Mouse (Mus musculus) bone marrow macrophage, adult 2 months (primary cell): ENCODE results near the gene Selenoi.

Experiments used
- CTCF ChIP-seq: IDR thresholded peaks from 2 replicates; pipeline ENCODE4 v1.5.1; 2012; ENCODE audit warnings: low read depth, mild to moderate bottlenecking, low read length, moderate library complexity
- POLR2A ChIP-seq: IDR thresholded peaks from 2 replicates; pipeline ENCODE4 v1.6.1; 2012; ENCODE audit warnings: mild to moderate bottlenecking, low read depth, low read length, borderline replicate concordance

DNA sequence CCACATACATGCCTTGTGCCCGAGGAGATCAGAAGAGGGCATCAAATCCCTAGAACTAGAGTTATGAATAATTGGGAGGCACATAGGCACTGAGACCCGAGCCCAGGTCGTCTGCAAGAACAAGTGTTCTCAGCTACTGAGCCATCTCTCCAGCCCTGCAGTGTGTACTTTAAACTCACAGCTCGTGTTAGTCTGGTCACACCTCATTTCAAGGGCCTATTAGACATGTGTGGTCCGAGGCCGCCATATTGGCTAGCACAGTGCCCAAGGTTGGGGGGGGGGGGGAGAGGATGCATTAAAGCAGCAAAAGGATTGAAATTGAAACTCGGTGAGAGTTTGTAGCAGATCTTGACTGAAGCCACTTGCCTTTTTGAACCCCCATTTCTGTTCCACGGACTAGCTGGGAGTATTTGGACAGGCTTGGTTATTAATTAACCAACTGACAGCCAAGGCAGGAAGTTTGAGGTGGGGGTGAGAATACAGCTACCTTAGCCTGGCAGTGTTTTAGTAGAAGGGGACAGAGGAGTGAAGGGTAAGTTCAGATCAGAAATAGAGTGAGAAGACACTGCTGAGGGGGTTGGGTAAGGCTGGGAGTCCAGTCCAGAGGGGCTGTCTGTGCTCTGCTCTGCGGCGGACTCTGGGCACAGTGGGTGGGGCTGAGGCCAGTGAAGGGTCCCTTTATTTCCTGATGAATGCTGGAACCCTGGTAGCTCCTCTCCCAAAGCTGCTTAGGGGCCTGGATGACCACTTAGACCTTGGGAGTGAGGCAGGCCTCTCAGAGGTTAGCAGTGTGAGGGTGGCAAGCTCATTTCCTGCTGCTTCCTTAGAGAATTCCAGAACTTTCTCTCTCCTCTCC, 53.8 kb downstream of the Selenoi start:
- no peak for TF ChIP-seq POLR2A
- TF ChIP-seq CTCF = no peak
